Mouse (Mus musculus) thymus, postnatal 0 days (tissue): Measurements from ENCODE around the gene Mfap1b. TPM values are rescaled to one million over a fixed set of nuclear protein-coding genes. Genes with fewer than 3 reads are reported as not detected.
A peak's percentile ranks its signal among the peaks of the same experiment; 100 is the strongest.
"Not testable (repeated sequence)": the region's sequence is repeated elsewhere in the genome, so short reads cannot be mapped to it uniquely, and the experiment has no call there.

Experiments
- DNase-seq: peaks from one replicate; pipeline ENCODE4 v3.0.0-alpha.2; 2015; ENCODE audit warnings: low spot score
- polyA plus RNA-seq: library from polyadenylated mRNA; unstranded; fragments of >200 nt; fragmentation: Nextera tagmentation; extraction: Ambion mirVana; gene quantifications from 2 replicates; pipeline ENCODE4 v1.2.1, GENCODE M21; 2015

Mfap1b gene
- 55.0 and 56.2 TPM in 2 replicates for polyA plus RNA-seq

GRCm38 (mm10) chr2:121473301-121474179 lies at the start of gene Mfap1b:
Gene Mfap1b (minus strand): TSS chr2:121474067.
- peak; percentile 89 for DNase-seq

- DNase-seq: not testable (repeated sequence)
These were observed 49.0 kb upstream of the Mfap1b start for GRCm38 (mm10) chr2:121522830-121523229.

GRCm38 (mm10) chr2:121522006-121522405 lies 48.1 kb upstream of the Mfap1b start:
- DNase-seq: no peak

GRCm38 (mm10) chr2:121518711-121519110 lies 44.8 kb upstream of the Mfap1b start:
- not testable (repeated sequence) for DNase-seq

GRCm38 (mm10) chr2:121518106-121518505 lies 44.2 kb upstream of the Mfap1b start:
- no peak for DNase-seq

- DNase-seq: no peak
These were observed 40.3 kb upstream of the Mfap1b start for GRCm38 (mm10) chr2:121514211-121514610.

GRCm38 (mm10) chr2:121512991-121513765 lies 39.3 kb upstream of the Mfap1b start:
- DNase-seq: not testable (repeated sequence)

GRCm38 (mm10) chr2:121511401-121511800 lies 37.5 kb upstream of the Mfap1b start:
- peak; percentile 44 for DNase-seq

GRCm38 (mm10) chr2:121509584-121509983 lies 35.7 kb upstream of the Mfap1b start:
- peak; percentile 52 for DNase-seq

GRCm38 (mm10) chr2:121507951-121508330 lies 34.1 kb upstream of the Mfap1b start:
- DNase-seq: no peak

GRCm38 (mm10) chr2:121507173-121507950 lies 33.5 kb upstream of the Mfap1b start:
- DNase-seq: no peak

GRCm38 (mm10) chr2:121505942-121506882 lies 32.3 kb upstream of the Mfap1b start, which contains the start of the genes Mfap1a and Wdr76:
Gene Mfap1a (minus strand): TSS chr2:121506665.
Gene Wdr76 (plus strand): TSS chr2:121506723.
- peak; percentile 93 for DNase-seq

- DNase-seq: not testable (repeated sequence)
These were observed 27.7 kb upstream of the Mfap1b start for GRCm38 (mm10) chr2:121501550-121501949.

- not testable (repeated sequence) for DNase-seq
These were observed 10.5 kb upstream of the Mfap1b start for GRCm38 (mm10) chr2:121484403-121484802.

- no peak for DNase-seq
These were observed 9.7 kb upstream of the Mfap1b start for GRCm38 (mm10) chr2:121483576-121483975.

GRCm38 (mm10) chr2:121480916-121481315 lies 7.0 kb upstream of the Mfap1b start:
- not testable (repeated sequence) for DNase-seq

GRCm38 (mm10) chr2:121480498-121480897 lies 6.6 kb upstream of the Mfap1b start:
- DNase-seq: peak; percentile 52

- no peak for DNase-seq
These were observed 3.8 kb upstream of the Mfap1b start for GRCm38 (mm10) chr2:121477491-121478266.

GRCm38 (mm10) chr2:121475306-121475705 lies 1.4 kb upstream of the Mfap1b start:
- DNase-seq: not testable (repeated sequence)
